In the genomic region with DNA sequence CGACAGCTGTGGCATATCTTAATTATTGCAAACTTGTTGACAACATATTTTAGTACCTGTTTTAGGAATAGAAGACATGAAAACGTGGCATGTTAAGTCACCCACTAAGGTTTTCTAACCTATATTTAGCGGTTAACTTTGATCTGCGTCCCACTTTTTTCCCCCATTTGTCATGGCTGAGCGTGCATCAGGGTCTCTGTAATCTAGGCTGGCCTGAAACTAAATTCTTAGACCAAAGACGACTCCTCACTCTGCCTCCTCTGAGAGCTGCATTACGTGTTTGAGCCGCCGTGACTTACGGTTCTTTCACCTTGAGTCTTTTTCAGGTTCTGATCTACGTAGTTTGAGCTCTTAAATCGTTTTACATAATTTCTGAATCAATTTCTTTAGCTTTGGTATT, we compare ENCODE assay signal across 8 mouse cellular contexts. TPM values are rescaled to one million over a fixed set of nuclear protein-coding genes. Genes with fewer than 3 reads are reported as not detected.
DNase-seq lines count a peak whose midpoint lies in the region; ATAC-seq and TF ChIP-seq lines count a peak whose summit lies in the region.

No protein-coding gene starts in this region.

- no peaks in the 10 kb centered on the region for H3K9me3 ChIP-seq in embryonic facial prominence, embryonic 11.5 days (replicated peaks; ENCODE audit: control insufficient read depth, low read length)
- H3K9me3 ChIP-seq in intestine, embryonic 15.5 days, result no peaks in the 10 kb centered on the region
- H3K9me3 ChIP-seq in neural tube, embryonic 12.5 days, result no peaks in the 10 kb centered on the region

- ATAC-seq in embryonic facial prominence, embryonic 11.5 days (replicated peaks; ENCODE audit: insufficient number of reproducible peaks, low FRiP score, low TSS enrichment, low read depth), result no peak; the same call in 1 of the 2 replicates
- peak; percentile 27; the same call in 1 of the 2 replicates for ATAC-seq in intestine, embryonic 15.5 days
- ATAC-seq in neural tube, embryonic 12.5 days (ENCODE audit: low FRiP score, low read depth), result peak; percentile 69

- peak overlapping the region; percentile 93 for H3K4me3 ChIP-seq in gastrocnemius, adult 2 months
- peak overlapping the region; percentile 97 for H3K4me3 ChIP-seq in C2C12 (ENCODE audit: insufficient read depth, poor library complexity, severe bottlenecking)
- peak overlapping the region; percentile 91 for H3K4me3 ChIP-seq in embryonic facial prominence, embryonic 11.5 days (ENCODE audit: low read depth, low read length)
- H3K4me3 ChIP-seq in intestine, embryonic 15.5 days (replicated peaks), result peak overlapping the region; percentile 97
- peak overlapping the region; percentile 89 for H3K4me3 ChIP-seq in neural tube, embryonic 12.5 days

- intact Hi-C loops in gastrocnemius, adult 2 months (cut with DNase I), result loop anchor here (1.0 to 5.0 kb wide), 2 partner anchors 56 to 101 kb away; a partner anchor contains a TSS
- intact Hi-C loops in gastrocnemius, postnatal 14 days (cut with DNase I; ENCODE audit: low total_unique reads), result no loop called here

- no peaks in the 10 kb centered on the region for H3K4me1 ChIP-seq in embryonic facial prominence, embryonic 11.5 days (ENCODE audit: control insufficient read depth, insufficient read depth, low read length)
- H3K4me1 ChIP-seq in intestine, embryonic 15.5 days (replicated peaks), result peaks cover 9% of the 10 kb centered on the region; the same call in 1 of the 2 replicates
- H3K4me1 ChIP-seq in neural tube, embryonic 12.5 days, result peaks cover 12% of the 10 kb centered on the region

- DNase-seq in gastrocnemius, adult 2 months, result no peak
- DNase-seq in gastrocnemius, postnatal 10 days, result no peak
- peak; percentile 71 for DNase-seq in embryonic facial prominence, embryonic 11.5 days (ENCODE audit: low spot score)
- no peak for DNase-seq in gastrocnemius, postnatal 14 days
- DNase-seq in right cerebral cortex, adult 2 months (ENCODE audit: low spot score in 2 of 2), result no peak

- peaks cover 60% of the 10 kb centered on the region for H3K36me3 ChIP-seq in C2C12 (ENCODE audit: control insufficient read depth, insufficient read depth)
- peaks cover 2% of the 10 kb centered on the region; the same call in 1 of the 2 replicates for H3K36me3 ChIP-seq in embryonic facial prominence, embryonic 11.5 days (replicated peaks; ENCODE audit: control insufficient read depth, insufficient read depth, low read depth, low read length)
- peaks cover 19% of the 10 kb centered on the region; the same call in 1 of the 2 replicates for H3K36me3 ChIP-seq in intestine, embryonic 15.5 days
- H3K36me3 ChIP-seq in neural tube, embryonic 12.5 days, result peaks cover 42% of the 10 kb centered on the region

- H3K27me3 ChIP-seq in C2C12 (ENCODE audit: control insufficient read depth, insufficient read depth, insufficient read length), result no peaks in the 10 kb centered on the region
- no peaks in the 10 kb centered on the region for H3K27me3 ChIP-seq in embryonic facial prominence, embryonic 11.5 days (ENCODE audit: control insufficient read depth, insufficient read depth, low read length)
- no peaks in the 10 kb centered on the region for H3K27me3 ChIP-seq in intestine, embryonic 15.5 days (replicated peaks)
- no peaks in the 10 kb centered on the region for H3K27me3 ChIP-seq in neural tube, embryonic 12.5 days (replicated peaks)

- peak overlapping the region; percentile 96 for H3K27ac ChIP-seq in gastrocnemius, adult 2 months
- H3K27ac ChIP-seq in embryonic facial prominence, embryonic 11.5 days (replicated peaks; ENCODE audit: low read depth, low read length), result 0 out of 2 replicates have a peak overlapping the region, but pooled peaks have one; percentile 28
- peak overlapping the region; percentile 64; the same call in 1 of the 2 replicates for H3K27ac ChIP-seq in intestine, embryonic 15.5 days
- no peak overlapping the region for H3K27ac ChIP-seq in neural tube, embryonic 12.5 days

- H3K79me2 ChIP-seq in C2C12 (ENCODE audit: control insufficient read depth, insufficient read depth), result peaks cover 76% of the 10 kb centered on the region

- no peak for TF ChIP-seq CTCF in gastrocnemius, adult 2 months (IDR thresholded peaks at IDR 0.05)
- no peak for TF ChIP-seq CTCF in C2C12 (IDR thresholded peaks at IDR 0.05; ENCODE audit: control insufficient read depth, insufficient read depth, insufficient read length)

- WGBS in embryonic facial prominence, embryonic 11.5 days, result 2% methylated on average over 12 of the region's 12 CpGs
- WGBS in intestine, embryonic 15.5 days, result 3% methylated on average over 12 of the region's 12 CpGs
- 4% methylated on average over 12 of the region's 12 CpGs for WGBS in neural tube, embryonic 12.5 days

- H3ac ChIP-seq in C2C12 (ENCODE audit: control insufficient read depth, insufficient read length, low read depth), result peak overlapping the region; percentile 56

- peaks cover 46% of the 10 kb centered on the region for H3K79me3 ChIP-seq in C2C12 (ENCODE audit: low read depth)

- H3K9ac ChIP-seq in embryonic facial prominence, embryonic 11.5 days (replicated peaks; ENCODE audit: low read length), result peak overlapping the region; percentile 70
- H3K9ac ChIP-seq in intestine, embryonic 15.5 days, result peak overlapping the region; percentile 74
- H3K9ac ChIP-seq in neural tube, embryonic 12.5 days, result peak overlapping the region; percentile 97

- peak overlapping the region; percentile 72 for H3K4me2 ChIP-seq in embryonic facial prominence, embryonic 11.5 days (ENCODE audit: low read depth, low read length)
- peak overlapping the region; percentile 71 for H3K4me2 ChIP-seq in intestine, embryonic 15.5 days (replicated peaks)
- H3K4me2 ChIP-seq in neural tube, embryonic 12.5 days (replicated peaks), result peak overlapping the region; percentile 73

TF ChIP-seq in C2C12, 6 proteins besides CTCF, POLR2A, EP300 and RAD21:
- no peak for TF ChIP-seq FOSL1 (IDR thresholded peaks at IDR 0.05; ENCODE audit: insufficient read depth, low read length, poor library complexity, severe bottlenecking)
- no peak for TF ChIP-seq MAX (IDR thresholded peaks at IDR 0.05)
- no peak for TF ChIP-seq CEBPB (IDR thresholded peaks at IDR 0.05; ENCODE audit: low read depth)

RNA-seq across cellular contexts. Expression of a gene that starts 0.5 kb away (rescaled TPM):
- total RNA-seq in gastrocnemius, adult 2 months (2021), result 10 to 100 TPM; 38.8 to 41.3 TPM
- 10 to 100 TPM; 47.6 to 52.4 TPM for total RNA-seq in gastrocnemius, postnatal 10 days (2021)
- polyA plus RNA-seq in C2C12 (2012; fragmentation: generic; extraction: Trizol), result 17.4 TPM
- polyA plus RNA-seq in embryonic facial prominence, embryonic 11.5 days (2014; fragmentation: Nextera tagmentation; extraction: Ambion mirVana), result 70.4 and 70.6 TPM in 2 replicates
- polyA plus RNA-seq in intestine, embryonic 15.5 days (2015; fragmentation: Nextera tagmentation; extraction: Ambion mirVana), result 51.8 and 58.1 TPM in 2 replicates
- polyA plus RNA-seq in neural tube, embryonic 12.5 days (2016; fragmentation: Nextera tagmentation; extraction: Ambion mirVana), result 61.6 and 63.0 TPM in 2 replicates
- total RNA-seq in gastrocnemius, postnatal 14 days (2021), result 10 to 100 TPM; 43.3 to 50.3 TPM

RNA-seq across cellular contexts. Expression of a gene that starts 0.5 kb away (rescaled TPM):
- total RNA-seq in gastrocnemius, adult 2 months (2021), result 100 to 1,000 TPM; 502 to 606 TPM
- 100 to 1,000 TPM; 830 to 872 TPM for total RNA-seq in gastrocnemius, postnatal 10 days (2021)
- polyA plus RNA-seq in C2C12 (2012; fragmentation: generic; extraction: Trizol), result 2,170 TPM
- polyA plus RNA-seq in embryonic facial prominence, embryonic 11.5 days (2014; fragmentation: Nextera tagmentation; extraction: Ambion mirVana), result 1,036 and 1,093 TPM in 2 replicates
- 1,022 and 1,026 TPM in 2 replicates for polyA plus RNA-seq in intestine, embryonic 15.5 days (2015; fragmentation: Nextera tagmentation; extraction: Ambion mirVana)
- 677 and 706 TPM in 2 replicates for polyA plus RNA-seq in neural tube, embryonic 12.5 days (2016; fragmentation: Nextera tagmentation; extraction: Ambion mirVana)
- 100 to 1,000 TPM; 571 to 666 TPM for total RNA-seq in gastrocnemius, postnatal 14 days (2021)

RNA-seq across cellular contexts. Expression of a gene that starts 43.6 kb away (rescaled TPM):
- total RNA-seq in gastrocnemius, adult 2 months (2021), result under 1 TPM in 1 of 2 experiments, not detected in 1; 0.20 TPM
- under 1 TPM; 0.45 to 0.79 TPM for total RNA-seq in gastrocnemius, postnatal 10 days (2021)
- 0.02 TPM for polyA plus RNA-seq in C2C12 (2012; fragmentation: generic; extraction: Trizol)
- not detected in 2 replicates for polyA plus RNA-seq in embryonic facial prominence, embryonic 11.5 days (2014; fragmentation: Nextera tagmentation; extraction: Ambion mirVana)
- polyA plus RNA-seq in intestine, embryonic 15.5 days (2015; fragmentation: Nextera tagmentation; extraction: Ambion mirVana), result 1.7 and 2.6 TPM in 2 replicates
- polyA plus RNA-seq in neural tube, embryonic 12.5 days (2016; fragmentation: Nextera tagmentation; extraction: Ambion mirVana), result 0.09 TPM in 1 of 2 replicates, not detected in the other
- total RNA-seq in gastrocnemius, postnatal 14 days (2021), result under 1 TPM in 1 of 2 experiments, not detected in 1; 0.21 TPM

RNA-seq across cellular contexts. Expression of a gene that starts 44.0 kb away (rescaled TPM):
- 10 to 100 TPM in 1 of 2 experiments, 1 to 10 TPM in 1; 5.8 to 12.0 TPM for total RNA-seq in gastrocnemius, adult 2 months (2021)
- 10 to 100 TPM; 20.7 to 24.6 TPM for total RNA-seq in gastrocnemius, postnatal 10 days (2021)
- 89.6 TPM for polyA plus RNA-seq in C2C12 (2012; fragmentation: generic; extraction: Trizol)
- polyA plus RNA-seq in embryonic facial prominence, embryonic 11.5 days (2014; fragmentation: Nextera tagmentation; extraction: Ambion mirVana), result 104 and 112 TPM in 2 replicates
- polyA plus RNA-seq in intestine, embryonic 15.5 days (2015; fragmentation: Nextera tagmentation; extraction: Ambion mirVana), result 195 and 200 TPM in 2 replicates
- polyA plus RNA-seq in neural tube, embryonic 12.5 days (2016; fragmentation: Nextera tagmentation; extraction: Ambion mirVana), result 69.9 and 70.3 TPM in 2 replicates
- 10 to 100 TPM; 12.0 to 14.4 TPM for total RNA-seq in gastrocnemius, postnatal 14 days (2021)

RNA-seq across cellular contexts. Expression of a gene that starts 56.3 kb away (rescaled TPM):
- total RNA-seq in gastrocnemius, adult 2 months (2021), result 10 to 100 TPM; 26.3 to 27.7 TPM
- total RNA-seq in gastrocnemius, postnatal 10 days (2021), result 10 to 100 TPM; 21.5 to 26.1 TPM
- 14.1 TPM for polyA plus RNA-seq in C2C12 (2012; fragmentation: generic; extraction: Trizol)
- polyA plus RNA-seq in embryonic facial prominence, embryonic 11.5 days (2014; fragmentation: Nextera tagmentation; extraction: Ambion mirVana), result 125 and 131 TPM in 2 replicates
- 67.0 and 91.5 TPM in 2 replicates for polyA plus RNA-seq in intestine, embryonic 15.5 days (2015; fragmentation: Nextera tagmentation; extraction: Ambion mirVana)
- polyA plus RNA-seq in neural tube, embryonic 12.5 days (2016; fragmentation: Nextera tagmentation; extraction: Ambion mirVana), result 51.5 and 55.2 TPM in 2 replicates
- 10 to 100 TPM; 15.7 to 17.4 TPM for total RNA-seq in gastrocnemius, postnatal 14 days (2021)
